Mouse (Mus musculus): ENCODE data around the gene AW209491. TPM values are rescaled to one million over a fixed set of nuclear protein-coding genes. Genes with fewer than 3 reads are reported as not detected.

AW209491 gene
- polyA plus RNA-seq (2015; fragmentation: Illumina TruSeq; extraction: RNeasy Lipid Tissue Mini Kit (QIAGEN cat#74804); ENCODE audit: insufficient read depth, low read depth, low replicate concordance): 3.3 TPM

DNA sequence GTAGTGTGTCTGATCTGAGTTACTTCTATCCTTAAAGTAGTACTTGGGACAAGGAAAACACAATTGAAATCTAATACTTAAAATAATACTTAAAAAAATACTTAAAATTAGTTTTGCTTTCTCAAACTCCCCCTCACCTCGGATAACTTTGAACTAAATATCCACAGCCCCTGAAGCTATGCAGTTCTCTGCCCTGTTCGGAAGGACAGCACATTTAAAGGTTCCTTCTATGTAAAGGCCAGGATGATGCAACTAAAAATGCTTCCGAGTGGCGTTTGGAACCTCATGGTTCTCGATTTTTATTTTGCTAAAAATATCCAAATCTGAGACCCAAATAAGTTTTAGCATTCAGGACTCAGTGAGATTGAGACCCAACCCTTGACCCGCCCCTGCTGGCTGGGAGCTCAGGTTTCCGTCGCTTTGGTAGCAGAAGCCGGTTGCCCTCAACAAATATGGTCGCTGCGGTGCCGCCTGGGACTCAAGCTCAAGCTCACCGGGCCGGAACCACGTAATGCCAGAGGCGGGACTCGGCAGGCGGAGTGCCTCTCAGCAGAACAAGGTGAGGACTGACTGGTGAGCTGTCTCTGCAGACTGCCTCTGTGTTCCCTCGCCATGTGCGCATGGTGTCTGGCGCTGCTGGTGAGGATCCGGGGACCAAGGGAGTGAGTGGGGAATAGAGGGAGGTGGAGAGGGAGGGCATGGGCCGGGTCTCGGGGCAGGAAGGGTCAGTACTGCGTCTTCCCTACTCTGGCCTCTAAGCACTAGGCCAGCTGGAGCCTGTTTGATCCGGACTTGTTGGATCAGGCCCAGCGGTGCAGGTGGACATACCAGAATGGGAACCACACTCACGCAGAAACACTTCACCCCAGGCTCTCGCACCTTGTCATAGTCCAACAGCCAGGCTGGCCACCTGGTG, at the start of gene AW209491:
Gene AW209491, plus strand, starts transcription at position 429 of the 916 bp plus-strand sequence.

GRCm38 (mm10) chr13:14612926-14613529, 16.9 kb upstream of the AW209491 start, which contains the start of the genes Mrpl32 and Psma2:
Gene Mrpl32 (minus strand): TSS chr13:14613165.
Gene Psma2 (plus strand): TSS chr13:14613240.

Other genes starting within 250 kb of the AW209491 start
- not detected for gene Hecw1, start 106.9 kb upstream of the AW209491 start, polyA plus RNA-seq (2015; fragmentation: Illumina TruSeq; extraction: RNeasy Lipid Tissue Mini Kit (QIAGEN cat#74804); ENCODE audit: insufficient read depth, low read depth, low replicate concordance)
- 10.2 TPM for gene Mrpl32, start 17.0 kb upstream of the AW209491 start, polyA plus RNA-seq (2015; fragmentation: Illumina TruSeq; extraction: RNeasy Lipid Tissue Mini Kit (QIAGEN cat#74804); ENCODE audit: insufficient read depth, low read depth, low replicate concordance)
- gene Psma2, start 16.9 kb upstream of the AW209491 start, polyA plus RNA-seq (2015; fragmentation: Illumina TruSeq; extraction: RNeasy Lipid Tissue Mini Kit (QIAGEN cat#74804); ENCODE audit: insufficient read depth, low read depth, low replicate concordance): 16.6 TPM

Data from pancreas, adult 10 weeks (tissue).